Mouse (Mus musculus) lung, postnatal 10 days (tissue): ENCODE data around the gene Samd11.

ENCODE experiments used
- DNase-seq: peaks from one replicate; pipeline ENCODE4 v3.0.0; 2021

Samd11 gene

DNA sequence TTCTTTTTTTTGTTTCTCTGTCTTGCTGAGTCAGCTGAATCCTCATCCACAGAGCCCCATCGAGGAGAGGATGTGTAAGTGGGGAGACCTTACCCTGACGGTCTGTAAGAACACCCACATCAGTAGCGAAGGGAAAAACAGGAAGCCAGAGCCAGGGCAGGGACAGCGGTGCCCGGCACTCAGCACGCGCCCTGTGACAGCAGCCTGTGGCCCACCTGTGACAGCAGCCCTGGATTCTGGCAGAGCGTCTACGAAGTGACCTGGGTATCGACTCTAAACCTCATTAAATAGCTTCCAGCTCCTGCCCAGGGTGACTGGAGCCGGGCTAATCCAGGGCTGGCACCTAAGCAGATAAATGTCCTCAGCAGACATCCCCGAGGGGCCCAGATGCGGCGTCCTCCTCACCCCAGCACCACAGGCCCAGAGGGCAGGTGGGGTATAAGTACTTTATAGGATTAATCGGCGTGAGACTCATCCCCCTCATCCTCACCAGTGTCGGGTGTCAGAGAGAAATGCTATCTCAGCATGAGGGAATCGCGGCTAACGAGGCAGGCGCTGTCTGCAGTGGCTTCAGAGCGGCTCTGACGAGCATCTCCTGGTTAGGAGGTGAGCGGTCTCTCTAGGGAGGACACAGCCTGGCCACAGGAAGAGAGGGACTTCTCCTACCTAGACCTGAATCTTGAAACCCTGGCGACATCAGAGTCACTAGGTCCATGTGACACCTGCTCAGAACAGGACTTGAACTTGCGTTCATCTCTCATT, at the start of gene Samd11:
TSS of gene Samd11 (minus strand) at position 580 of the 762 bp plus-strand sequence.
- DNase-seq: no peak

DNA sequence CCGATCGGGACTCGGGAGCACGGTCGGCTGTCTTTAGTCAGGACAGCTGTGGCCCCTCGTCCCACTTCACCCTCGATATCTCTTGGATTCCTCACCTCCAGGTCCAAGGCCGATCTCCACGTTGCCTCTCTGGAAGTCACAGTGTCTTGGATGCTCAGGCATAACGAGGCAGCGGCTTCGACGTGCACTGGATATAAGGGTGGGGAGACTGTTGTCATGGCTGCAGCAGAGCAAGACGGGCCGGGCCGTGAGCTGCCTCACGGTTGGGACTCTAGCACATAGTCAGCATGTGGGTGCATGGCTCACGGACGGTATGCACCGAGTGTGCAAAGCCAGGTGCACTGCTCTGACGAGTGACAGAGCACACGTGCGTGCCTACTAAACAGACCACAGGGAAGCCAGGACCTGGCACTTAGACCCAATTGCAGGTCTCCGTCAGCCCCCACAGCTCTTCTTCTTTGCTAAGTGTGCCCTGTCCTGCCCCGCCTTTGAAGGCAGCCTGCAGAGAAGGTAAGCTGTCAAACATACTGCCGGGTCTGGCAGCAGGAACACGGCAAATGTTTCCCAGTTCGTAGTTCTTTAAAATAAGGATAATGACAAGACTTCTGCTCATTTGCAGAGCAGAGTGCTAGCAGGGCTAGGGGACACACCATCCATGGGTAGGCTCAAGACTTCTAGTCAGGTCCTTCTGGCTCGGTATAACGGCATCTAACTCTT, 938 bp downstream of the Samd11 start:
- no peak for DNase-seq

DNA sequence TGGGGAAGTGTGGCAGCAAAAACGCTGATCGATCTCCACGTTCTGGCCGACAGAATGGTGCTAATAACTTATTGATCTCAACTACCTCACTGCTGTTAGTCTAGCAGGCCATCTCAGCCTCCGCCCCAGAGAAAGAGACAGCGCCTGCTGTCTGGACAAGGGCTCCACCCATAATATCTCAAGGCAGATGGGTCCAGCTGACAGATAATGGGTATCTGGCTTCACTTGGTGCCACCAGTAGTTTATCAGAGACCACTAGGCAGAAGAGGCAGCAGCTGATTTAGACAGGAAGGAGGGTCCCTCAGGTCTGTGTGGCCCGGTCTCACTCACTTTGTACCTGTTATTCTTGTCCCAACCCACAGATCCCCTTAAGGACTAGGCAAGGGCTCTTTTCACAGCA, 2.4 kb downstream of the Samd11 start:
- no peak for DNase-seq

DNA sequence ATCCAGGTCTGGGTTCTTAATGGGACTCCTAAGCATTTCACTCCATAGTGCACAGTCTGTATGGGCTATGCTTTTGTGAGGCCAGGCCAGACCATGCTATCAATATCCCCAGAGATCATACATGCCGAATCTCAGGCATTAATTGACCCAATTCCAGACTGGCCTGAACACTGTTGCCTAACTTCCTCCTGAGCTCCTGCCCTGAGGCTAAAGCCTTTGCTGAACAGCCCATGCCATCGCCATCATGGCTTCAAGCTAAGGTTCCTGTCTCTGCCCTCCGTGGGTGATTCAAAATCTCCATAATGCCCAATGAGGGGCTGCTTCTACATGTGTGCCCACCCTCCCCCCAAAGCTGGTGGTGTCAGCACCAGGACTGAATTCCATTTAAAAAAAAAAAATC, 2.8 kb downstream of the Samd11 start:
- no peak for DNase-seq

DNA sequence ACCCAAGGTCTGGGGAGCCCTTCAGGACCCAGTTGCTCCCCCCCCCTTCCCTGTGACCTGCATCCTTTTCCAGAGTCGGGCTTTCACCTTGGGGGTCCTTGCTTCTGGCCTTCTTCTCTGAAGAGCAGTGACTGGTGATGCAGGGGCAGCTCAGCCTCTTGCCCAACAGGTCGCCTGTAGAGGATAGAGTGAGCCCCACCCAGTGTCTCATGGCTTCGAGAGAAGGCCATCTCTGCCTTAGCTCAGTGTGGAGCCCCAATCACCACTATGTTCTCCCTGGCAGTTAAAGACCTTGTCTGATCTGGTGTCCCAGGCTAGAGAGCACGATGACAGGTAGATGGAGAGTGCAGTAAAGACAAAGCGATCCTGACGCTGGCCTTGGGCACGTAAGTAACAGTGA, 3.3 kb downstream of the Samd11 start:
- no peak for DNase-seq

DNA sequence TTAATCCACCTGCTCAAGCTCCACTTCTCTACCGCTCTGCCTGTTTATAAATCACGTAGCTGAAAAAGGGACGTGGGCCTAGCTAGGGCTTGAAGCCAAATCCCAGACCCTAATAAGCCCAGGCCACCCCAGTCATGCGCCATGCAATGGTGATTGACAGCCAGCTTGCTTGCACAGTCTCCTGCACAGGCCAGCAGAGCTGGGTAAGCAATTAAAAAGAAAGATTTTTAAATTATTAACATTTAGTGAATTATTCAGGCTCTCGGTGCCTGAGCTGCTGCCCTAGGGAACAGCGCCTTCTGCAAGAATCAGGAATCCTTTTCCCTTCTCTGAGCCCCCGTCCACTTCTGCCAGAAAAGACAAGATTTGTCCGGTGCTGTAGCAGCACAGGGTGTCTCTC, 4.4 kb downstream of the Samd11 start:
- DNase-seq: no peak

DNA sequence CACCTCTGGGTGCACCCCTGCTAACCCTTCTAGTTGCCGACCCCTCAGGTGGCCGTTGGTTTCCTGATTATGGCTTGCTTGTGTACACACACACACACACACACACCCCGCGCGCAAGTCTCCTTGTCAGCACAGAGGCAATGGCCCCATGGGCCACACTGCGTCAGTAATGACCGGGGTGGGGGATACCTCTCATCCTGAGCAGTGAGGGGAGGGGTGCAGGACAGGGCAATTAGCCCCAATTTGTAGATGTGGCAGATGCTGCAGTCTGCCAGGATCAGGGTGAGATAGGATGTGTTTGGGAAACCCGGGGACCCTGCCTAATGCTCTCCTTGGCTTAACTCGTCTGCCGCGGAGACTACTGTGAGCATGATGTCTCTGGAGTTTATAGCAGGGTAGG, 5.9 kb downstream of the Samd11 start:
- DNase-seq: no peak

DNA sequence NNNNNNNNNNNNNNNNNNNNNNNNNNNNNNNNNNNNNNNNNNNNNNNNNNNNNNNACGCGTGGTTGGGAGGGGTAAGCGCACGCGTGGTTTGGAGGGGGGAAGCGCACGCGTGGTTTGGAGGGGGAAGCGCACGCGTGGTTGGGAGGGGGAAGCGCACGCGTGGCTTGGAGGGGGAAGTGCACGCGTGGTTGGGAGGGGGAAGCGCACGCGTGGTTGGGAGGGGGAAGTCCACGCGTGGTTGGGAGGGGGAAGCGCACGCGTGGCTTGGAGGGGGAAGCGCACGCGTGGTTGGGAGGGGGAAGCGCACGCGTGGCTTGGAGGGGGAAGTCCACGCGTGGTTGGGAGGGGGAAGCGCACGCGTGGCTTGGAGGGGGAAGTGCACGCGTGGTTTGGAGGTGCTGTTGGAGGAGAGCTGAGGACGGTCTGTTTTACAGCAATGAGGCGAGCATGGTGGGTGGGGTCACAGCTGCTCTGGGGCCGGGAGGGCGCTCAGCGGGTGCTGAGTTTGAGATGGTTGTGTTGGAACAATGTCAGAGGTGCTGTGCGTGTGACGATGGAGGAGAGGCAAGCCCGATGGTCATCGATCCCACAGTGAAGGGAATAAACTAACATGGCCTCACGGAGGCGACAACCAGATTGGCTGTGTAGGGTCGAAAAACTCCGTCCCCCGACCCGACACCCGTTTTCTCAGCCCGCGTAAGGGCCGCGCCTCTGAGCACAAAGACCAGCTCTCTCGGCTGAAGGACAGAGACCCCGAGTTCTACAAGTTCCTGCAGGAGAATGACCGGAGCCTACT, 18.6 kb downstream of the Samd11 start:
- DNase-seq: peak; percentile 19

DNA sequence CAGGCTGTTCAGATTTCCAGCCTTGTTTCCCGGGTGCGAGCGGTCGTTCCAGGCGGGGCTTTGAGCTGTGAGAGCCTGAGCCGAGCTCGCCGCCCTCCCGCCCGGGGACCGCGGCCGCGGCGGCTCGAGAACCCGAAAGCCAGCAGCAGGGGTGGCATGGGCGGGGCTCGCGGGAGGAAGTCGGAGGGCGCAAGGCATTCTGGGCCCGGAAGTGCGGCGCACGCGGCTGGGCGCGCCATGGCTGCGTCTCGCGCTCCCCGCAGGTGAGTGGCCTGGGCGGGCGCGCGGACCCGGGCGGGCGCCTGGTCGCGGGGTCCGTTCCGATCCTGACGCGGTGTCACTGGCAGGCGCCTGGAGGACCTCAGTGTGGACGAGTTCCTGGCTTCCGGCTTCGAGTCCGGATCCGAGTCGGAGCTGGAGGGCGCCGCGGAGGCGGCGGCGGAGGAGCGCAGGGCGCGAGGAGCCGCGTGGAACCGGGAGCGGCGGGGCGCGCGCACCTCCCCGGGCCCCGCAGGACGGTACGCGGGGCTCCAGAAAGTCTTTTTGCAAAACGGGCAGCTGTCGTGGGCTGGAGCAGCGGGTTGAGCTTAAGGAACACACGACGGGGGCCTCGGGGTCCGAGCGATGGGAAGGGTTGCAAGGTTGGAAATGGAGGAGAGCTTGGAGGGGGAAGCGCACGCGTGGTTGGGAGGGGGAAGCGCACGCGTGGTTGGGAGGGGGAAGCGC, 19.5 kb downstream of the Samd11 start, which contains the start of gene Noc2l:
TSS of gene Noc2l (plus strand) at position 203 of the 726 bp plus-strand sequence.
- peak; percentile 96 for DNase-seq

DNA sequence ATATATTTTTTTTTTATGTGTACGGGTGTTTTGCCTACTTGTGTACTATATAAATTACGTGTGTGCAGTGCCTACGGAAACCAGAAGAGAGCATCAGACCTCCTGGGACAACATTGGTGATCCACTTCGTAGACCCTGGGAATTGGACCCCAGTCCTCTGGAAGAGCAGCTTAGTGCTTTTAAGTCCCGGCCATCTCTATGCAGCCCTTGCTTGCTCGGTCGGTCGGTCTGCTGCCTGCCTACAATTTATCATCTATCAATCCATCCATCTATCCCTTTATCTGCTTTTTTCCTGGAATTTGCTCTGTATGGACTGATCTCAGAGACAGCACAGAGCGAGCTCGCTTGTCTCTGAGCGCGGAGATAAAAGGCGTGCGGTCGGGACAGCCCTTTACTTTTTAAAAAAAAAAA, 20.1 kb downstream of the Samd11 start:
- DNase-seq: peak; percentile 46

DNA sequence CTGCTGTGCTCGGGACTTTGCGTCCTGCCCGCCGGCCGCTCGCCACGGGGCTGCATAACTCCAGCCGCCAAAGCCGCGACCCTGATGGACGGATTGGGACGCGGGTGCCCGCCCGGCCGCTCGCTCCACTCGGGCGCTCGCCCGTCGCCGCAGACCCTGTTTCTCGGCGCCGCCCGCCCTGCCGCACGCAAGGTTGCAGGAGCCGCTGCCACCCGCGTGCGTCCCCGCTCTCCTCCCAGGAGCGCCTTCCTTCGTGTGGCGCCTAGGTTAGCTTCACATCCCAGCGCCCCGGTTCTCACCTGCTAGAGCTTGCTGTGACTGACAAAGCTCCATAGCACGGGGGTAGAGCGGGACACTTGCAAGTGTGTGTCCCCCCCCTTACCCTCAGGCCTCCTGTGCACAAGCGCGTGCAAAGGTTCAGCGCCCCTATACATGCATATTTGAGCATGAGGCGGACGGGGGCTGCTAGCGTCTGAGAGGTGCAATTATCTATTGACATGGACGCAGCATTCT, 20.7 kb downstream of the Samd11 start, which contains the start of gene Plekhn1:
TSS of gene Plekhn1 (minus strand) at position 157 of the 513 bp plus-strand sequence.
- DNase-seq: peak; percentile 84

DNA sequence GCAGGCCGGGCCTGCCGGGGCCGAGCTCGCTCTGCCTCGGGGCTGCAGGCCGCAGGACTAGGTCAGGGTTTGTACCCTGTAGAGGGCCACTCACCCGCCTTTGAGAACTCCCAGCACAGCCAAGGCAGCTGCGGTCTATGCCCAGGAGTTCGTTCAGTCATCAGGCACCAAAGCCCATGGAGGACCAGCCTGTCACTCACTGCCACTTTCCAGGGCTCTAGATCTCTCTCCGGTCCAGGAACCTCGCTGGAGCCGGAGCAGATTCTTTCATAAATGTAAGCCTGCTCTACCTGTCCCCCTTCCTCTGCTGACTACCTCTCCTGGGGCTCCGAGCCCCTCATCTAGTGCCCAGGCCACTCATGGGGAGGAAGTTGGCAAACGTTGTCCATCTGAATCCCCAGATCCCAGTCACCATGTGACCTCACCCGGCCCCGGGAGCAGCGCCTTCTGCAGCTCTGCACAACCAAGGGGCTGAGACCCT, 21.4 kb downstream of the Samd11 start:
- peak; percentile 32 for DNase-seq

DNA sequence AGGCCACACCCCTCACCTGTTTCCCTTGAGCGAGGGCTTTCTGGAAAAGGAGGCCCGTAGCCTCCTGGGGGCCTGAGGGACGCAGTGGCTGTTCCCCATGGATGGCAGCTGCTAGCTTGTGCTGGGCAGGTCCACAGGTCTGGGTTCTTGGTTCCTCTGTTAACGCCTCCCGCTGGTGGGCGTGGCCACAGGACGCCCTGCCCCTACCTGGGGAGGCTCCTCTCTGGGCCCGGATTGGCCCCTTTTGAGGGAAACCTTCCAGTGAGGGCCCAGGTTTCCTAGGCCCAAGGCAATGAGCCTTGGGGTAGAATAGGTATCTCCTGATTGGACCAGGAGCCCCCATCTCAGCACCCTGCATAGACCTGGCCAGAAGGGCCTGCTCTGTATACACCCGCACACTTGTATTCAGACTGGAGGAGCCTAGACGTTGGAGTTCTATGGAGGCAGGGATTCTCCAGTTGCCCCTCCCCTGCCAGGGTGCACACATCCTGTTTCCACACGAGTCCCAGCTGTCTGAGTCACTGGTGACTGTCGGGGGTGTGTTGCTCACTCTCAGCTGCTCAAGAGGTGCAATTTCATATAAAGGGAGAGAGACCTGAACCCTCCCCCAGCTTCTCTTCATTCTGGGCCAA, 26.9 kb downstream of the Samd11 start:
- peak; percentile 36 for DNase-seq

DNA sequence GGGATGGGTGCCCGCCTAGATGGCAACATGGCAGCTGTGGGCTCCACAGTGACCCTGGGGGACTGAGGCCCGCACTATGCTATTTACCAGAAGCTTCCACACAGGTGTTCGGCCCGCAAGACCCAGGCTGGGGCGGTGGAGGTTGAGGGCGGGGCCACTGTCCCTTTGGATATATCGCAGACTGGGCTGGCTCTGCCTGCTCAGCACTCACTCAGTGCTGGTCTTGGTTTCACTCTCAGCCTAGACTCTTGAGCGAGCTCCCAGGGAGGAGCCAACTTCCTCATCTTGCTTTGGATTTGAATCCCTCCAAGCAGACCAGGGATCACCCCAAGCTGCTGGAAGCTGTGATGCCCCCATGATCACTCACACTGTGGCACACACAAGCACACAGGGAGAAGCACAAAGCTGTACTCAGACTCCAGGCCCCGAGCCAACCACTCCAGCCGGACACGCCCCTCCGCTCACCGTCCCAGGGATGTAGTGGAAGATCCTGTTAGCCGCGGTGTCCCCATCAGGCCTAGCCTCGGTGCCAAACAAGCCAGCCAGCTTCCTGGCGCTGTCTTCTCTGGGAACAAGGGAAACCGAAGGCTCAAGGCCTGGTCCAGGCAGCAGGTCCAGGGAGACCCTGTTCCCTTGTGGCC, 27.6 kb downstream of the Samd11 start:
- DNase-seq: peak; percentile 63

DNA sequence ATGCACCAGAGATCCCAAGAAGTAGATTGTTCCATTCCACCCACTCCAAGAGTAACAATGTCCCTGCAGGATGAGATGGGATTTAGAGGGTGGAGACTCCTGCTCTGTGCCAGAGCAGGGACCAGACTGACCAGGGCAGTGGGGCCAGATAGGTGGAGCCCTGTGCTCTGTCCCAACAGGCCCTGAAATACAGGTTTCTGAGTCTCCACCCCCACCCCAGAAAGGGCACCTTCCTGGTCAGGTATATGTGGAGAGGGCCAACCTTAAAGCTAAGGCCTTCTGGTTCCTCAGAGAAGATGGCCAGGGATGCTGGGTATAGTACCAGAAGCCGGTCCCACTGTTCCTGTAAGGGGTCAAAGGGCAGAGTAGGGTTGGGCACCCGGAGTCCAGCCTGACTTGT, 31.2 kb downstream of the Samd11 start:
- DNase-seq: no peak

DNA sequence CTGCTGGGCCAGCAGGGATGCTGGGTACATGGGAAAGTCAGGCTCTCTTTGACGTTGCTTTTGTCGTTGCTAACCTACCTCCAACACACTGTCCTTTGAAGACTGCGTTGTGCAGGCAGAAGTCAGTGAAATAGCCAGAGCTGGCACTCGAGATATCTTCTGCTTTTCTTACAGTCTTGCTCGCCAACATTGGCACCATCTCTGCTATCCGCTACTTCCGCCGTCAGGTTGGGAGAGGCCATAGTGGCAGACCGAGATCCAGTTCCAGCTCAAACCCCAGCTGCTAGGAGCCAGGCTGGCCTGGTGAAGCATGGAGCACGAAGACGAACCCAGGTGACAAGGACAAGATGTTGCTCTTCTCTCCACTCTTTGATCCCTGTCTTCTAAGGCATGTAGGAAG, 35.5 kb downstream of the Samd11 start:
- DNase-seq: no peak

DNA sequence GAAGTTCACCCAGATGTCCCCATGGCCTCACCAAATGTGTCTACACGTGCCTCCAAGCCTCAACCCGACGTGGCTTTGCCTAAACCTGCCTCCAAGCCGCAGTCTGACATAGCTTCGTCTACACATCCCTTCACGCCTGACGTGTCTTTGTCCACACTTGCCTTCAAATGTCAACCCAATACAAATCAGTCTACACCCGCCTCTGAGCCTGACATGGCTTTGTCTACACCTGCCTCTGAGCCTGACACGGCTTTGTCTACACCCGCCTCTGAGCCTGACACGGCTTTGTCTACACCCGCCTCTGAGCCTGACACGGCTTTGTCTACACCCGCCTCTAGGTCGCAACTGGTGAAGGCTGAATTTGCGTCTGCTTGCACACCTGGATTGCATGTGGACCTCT, 37.6 kb downstream of the Samd11 start:
- DNase-seq: peak; percentile 22

DNA sequence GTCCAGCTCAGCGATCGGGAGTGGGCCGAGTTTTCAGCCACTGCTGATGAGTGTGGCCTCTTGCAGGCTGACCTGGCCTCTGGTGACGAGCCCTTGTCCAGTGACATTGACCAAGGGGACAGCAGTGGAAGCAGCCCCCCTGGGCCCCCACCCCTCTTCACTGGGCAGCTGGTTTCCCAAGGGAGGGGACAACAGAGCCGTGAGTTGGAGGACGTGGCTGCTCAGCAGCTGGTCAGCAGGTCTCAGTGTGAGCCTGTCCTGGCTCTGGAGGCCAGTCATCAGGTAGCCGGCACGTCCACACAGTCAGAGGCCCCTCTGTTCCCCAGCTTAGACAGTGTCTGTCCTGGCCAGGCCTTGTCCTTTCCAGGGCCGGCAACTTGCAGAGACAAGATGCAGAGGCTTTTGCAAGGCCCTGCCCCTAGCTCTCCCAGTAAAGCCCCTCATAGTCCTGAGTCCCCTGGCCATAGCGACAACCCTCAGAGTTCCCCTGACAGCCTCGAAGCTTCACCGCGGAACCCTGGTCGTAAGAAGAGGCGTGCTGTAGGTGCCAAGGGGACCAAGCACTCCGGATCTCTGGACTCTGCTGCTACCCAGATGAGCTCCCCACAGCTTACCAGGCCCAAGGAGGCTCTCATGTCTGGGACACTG, 38.3 kb downstream of the Samd11 start:
- DNase-seq: no peak

DNA sequence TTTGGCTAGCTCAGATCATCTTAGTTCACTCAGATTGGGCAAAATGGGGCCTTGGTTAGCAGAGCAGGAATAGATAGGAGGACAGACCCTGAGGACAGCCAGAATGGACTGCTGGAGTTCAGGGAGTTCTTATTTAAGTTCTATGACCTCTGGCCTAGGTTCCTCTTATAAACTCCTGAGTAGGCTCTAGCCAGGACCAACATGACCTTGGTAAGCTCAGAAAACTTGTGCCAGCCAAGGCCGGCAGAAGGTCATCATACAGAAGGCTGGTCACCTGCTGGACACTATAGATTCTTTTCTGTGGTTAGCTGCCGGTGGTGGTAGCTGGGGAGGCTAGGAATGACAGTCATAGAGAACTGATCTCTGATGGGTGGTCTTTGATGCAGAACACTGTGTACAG, 39.3 kb downstream of the Samd11 start:
- DNase-seq: no peak

DNA sequence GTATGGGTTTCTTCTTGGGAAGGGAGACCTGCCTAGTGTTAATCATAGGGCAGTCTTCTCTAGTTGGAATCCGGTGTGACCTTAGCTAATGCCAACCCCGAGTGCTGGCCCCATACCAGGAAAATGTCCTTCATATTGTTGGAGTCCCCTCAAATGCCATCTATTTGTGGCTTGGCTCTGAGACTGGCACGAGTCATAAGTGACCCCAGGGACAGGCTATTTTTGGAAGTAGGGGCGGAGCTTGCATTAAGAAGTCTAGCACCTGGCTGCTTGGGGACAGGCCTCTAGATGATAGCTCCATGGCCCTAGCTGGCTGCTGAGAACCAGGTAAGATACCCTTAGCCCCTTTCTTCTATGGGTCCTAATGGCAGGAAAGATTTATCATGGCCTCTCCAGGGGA, 39.8 kb downstream of the Samd11 start, which contains the start of gene Perm1:
TSS of gene Perm1 (plus strand) at position 220 of the 400 bp plus-strand sequence.
- DNase-seq: peak; percentile 52

DNA sequence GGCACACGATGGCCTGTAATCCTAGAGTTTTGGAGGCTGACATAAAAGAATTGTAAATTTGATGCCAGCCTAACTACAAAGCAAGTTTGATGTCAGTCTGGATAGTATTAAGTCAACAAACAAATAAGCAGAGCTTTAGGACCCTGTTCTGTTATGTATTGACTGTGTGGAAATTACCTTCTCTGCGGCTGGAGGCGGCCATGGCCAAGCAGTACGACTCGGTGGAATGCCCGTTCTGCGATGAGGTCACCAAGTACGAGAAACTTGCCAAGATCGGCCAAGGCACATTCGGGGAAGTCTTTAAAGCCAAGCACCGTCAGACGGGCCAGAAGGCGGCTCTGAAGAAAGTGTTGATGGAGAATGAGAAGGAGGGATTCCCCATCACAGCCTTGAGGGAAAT, 42.3 kb downstream of the Samd11 start:
- DNase-seq: no peak
